22 mouse cellular contexts compared by ENCODE assay signal in genomic region chr1:121620262-121620661, GRCm38 (mm10). TPM values are rescaled to one million over a fixed set of nuclear protein-coding genes. Genes with fewer than 3 reads are reported as not detected.
DNase-seq lines count a peak whose midpoint lies in the region; ATAC-seq and TF ChIP-seq lines count a peak whose summit lies in the region.
"Had no signal": no experiment of that assay in that cellular context is flagged by ENCODE, and none has a peak within 500 bp of the region (broad histone marks: within the 10 kb centered on the region; RNA-seq: fewer than 3 reads in every experiment).

No protein-coding gene starts in this region.

- no peak overlapping the region for H3K4me3 ChIP-seq in hindbrain, embryonic 15.5 days
- H3K4me3 ChIP-seq in hindbrain, embryonic 12.5 days: no peak overlapping the region
- no peak overlapping the region for H3K4me3 ChIP-seq in midbrain, embryonic 13.5 days (replicated peaks)
- no peak overlapping the region for H3K4me3 ChIP-seq in midbrain, embryonic 14.5 days (replicated peaks; ENCODE audit: low read depth, low read length)
- H3K4me3 ChIP-seq: embryonic facial prominence, embryonic 12.5 days; embryonic facial prominence, embryonic 15.5 days; gastrocnemius, adult 2 months had no signal

- no peak for TF ChIP-seq CTCF in brain, embryonic 14.5 days (IDR thresholded peaks at IDR 0.05; ENCODE audit: borderline replicate concordance, extremely low read depth, insufficient read depth, insufficient read length)

- no peak for DNase-seq in midbrain, embryonic 14.5 days
- DNase-seq in brain, embryonic 14.5 days (ENCODE audit: low read depth): peak; percentile 45
- DNase-seq in adrenal gland, postnatal 14 days: no peak
- DNase-seq: adrenal gland, postnatal 10 days; B cell, adult 2 months; cerebellum, adult 11-12 months; cerebellum, adult 8-10 months; cerebellum, postnatal 14 days; forebrain, postnatal 0 days; gastrocnemius, adult 2 months; gastrocnemius, postnatal 14 days; heart, adult 11 months had no signal

- 0 out of 2 replicates have a peak, but pooled peaks cover 5% of the 10 kb centered on the region for H3K4me1 ChIP-seq in hindbrain, embryonic 15.5 days (replicated peaks)
- H3K4me1 ChIP-seq in hindbrain, embryonic 12.5 days: no peaks in the 10 kb centered on the region
- H3K4me1 ChIP-seq in midbrain, embryonic 13.5 days (replicated peaks): peaks cover 4% of the 10 kb centered on the region; the same call in 1 of the 2 replicates
- H3K4me1 ChIP-seq in midbrain, embryonic 14.5 days (ENCODE audit: control insufficient read depth, insufficient read depth, low read length): 0 out of 2 replicates have a peak, but pooled peaks cover 3% of the 10 kb centered on the region
- H3K4me1 ChIP-seq: embryonic facial prominence, embryonic 12.5 days; embryonic facial prominence, embryonic 15.5 days had no signal

- H3K27ac ChIP-seq in hindbrain, embryonic 15.5 days (replicated peaks): no peak overlapping the region
- H3K27ac ChIP-seq in hindbrain, embryonic 12.5 days: no peak overlapping the region
- 0 out of 2 replicates have a peak overlapping the region, but pooled peaks have one; percentile 7 for H3K27ac ChIP-seq in midbrain, embryonic 13.5 days
- H3K27ac ChIP-seq in midbrain, embryonic 14.5 days (replicated peaks; ENCODE audit: low read depth, low read length): no peak overlapping the region; the same call in 1 of the 2 replicates
- H3K27ac ChIP-seq: embryonic facial prominence, embryonic 12.5 days; embryonic facial prominence, embryonic 15.5 days; gastrocnemius, adult 2 months had no signal

- ATAC-seq in hindbrain, embryonic 15.5 days (ENCODE audit: low FRiP score, low read depth): peak; percentile 27; the same call in 1 of the 2 replicates
- ATAC-seq in hindbrain, embryonic 12.5 days (ENCODE audit: low FRiP score): no peak
- peak; percentile 40; the same call in 1 of the 2 replicates for ATAC-seq in midbrain, embryonic 13.5 days
- ATAC-seq in midbrain, embryonic 14.5 days (ENCODE audit: low FRiP score, low TSS enrichment): no peak; the same call in 1 of the 2 replicates
- ATAC-seq: forebrain, embryonic 14.5 days; forebrain, postnatal 0 days; intestine, postnatal 0 days; Patski had no signal

- H3K9me3 ChIP-seq in hindbrain, embryonic 15.5 days: no peaks in the 10 kb centered on the region
- H3K9me3 ChIP-seq in hindbrain, embryonic 12.5 days (replicated peaks): no peaks in the 10 kb centered on the region
- no peaks in the 10 kb centered on the region for H3K9me3 ChIP-seq in midbrain, embryonic 13.5 days
- no peaks in the 10 kb centered on the region for H3K9me3 ChIP-seq in midbrain, embryonic 14.5 days (ENCODE audit: control insufficient read depth, low read length)
- H3K9me3 ChIP-seq: embryonic facial prominence, embryonic 12.5 days; embryonic facial prominence, embryonic 15.5 days had no signal

- WGBS in hindbrain, embryonic 15.5 days: 58% methylated on average over 7 of the region's 7 CpGs
- 65% methylated on average over 7 of the region's 7 CpGs for WGBS in hindbrain, embryonic 12.5 days
- 67% methylated on average over 7 of the region's 7 CpGs for WGBS in midbrain, embryonic 13.5 days
- 59% methylated on average over 7 of the region's 7 CpGs for WGBS in midbrain, embryonic 14.5 days

- H3K27me3 ChIP-seq in hindbrain, embryonic 15.5 days: no peaks in the 10 kb centered on the region
- H3K27me3 ChIP-seq in hindbrain, embryonic 12.5 days: no peaks in the 10 kb centered on the region
- no peaks in the 10 kb centered on the region for H3K27me3 ChIP-seq in midbrain, embryonic 13.5 days
- H3K27me3 ChIP-seq in midbrain, embryonic 14.5 days (ENCODE audit: control insufficient read depth, insufficient read depth, low read length): no peaks in the 10 kb centered on the region
- H3K27me3 ChIP-seq: embryonic facial prominence, embryonic 12.5 days; embryonic facial prominence, embryonic 15.5 days had no signal

- H3K9ac ChIP-seq in hindbrain, embryonic 15.5 days: no peak overlapping the region
- H3K9ac ChIP-seq in hindbrain, embryonic 12.5 days: no peak overlapping the region
- H3K9ac ChIP-seq in midbrain, embryonic 13.5 days (replicated peaks): no peak overlapping the region
- no peak overlapping the region for H3K9ac ChIP-seq in midbrain, embryonic 14.5 days (replicated peaks; ENCODE audit: low read length)
- H3K9ac ChIP-seq: embryonic facial prominence, embryonic 12.5 days; embryonic facial prominence, embryonic 15.5 days; forebrain, postnatal 0 days had no signal

- H3K36me3 ChIP-seq in hindbrain, embryonic 15.5 days: no peaks in the 10 kb centered on the region
- no peaks in the 10 kb centered on the region for H3K36me3 ChIP-seq in hindbrain, embryonic 12.5 days
- H3K36me3 ChIP-seq in midbrain, embryonic 13.5 days: no peaks in the 10 kb centered on the region
- H3K36me3 ChIP-seq in midbrain, embryonic 14.5 days (ENCODE audit: control insufficient read depth, insufficient read depth, low read length): no peaks in the 10 kb centered on the region
- H3K36me3 ChIP-seq: embryonic facial prominence, embryonic 12.5 days; embryonic facial prominence, embryonic 15.5 days; G1E had no signal

- TF ChIP-seq POLR2A in brain, embryonic 14.5 days (IDR thresholded peaks at IDR 0.05; ENCODE audit: borderline replicate concordance, extremely low read depth, insufficient read depth, insufficient read length, poor library complexity, severe bottlenecking): no peak

- H3K4me2 ChIP-seq in hindbrain, embryonic 15.5 days: no peak overlapping the region
- H3K4me2 ChIP-seq in hindbrain, embryonic 12.5 days (replicated peaks): no peak overlapping the region
- H3K4me2 ChIP-seq in midbrain, embryonic 13.5 days (replicated peaks): no peak overlapping the region
- no peak overlapping the region for H3K4me2 ChIP-seq in midbrain, embryonic 14.5 days (ENCODE audit: low read length)
- H3K4me2 ChIP-seq: embryonic facial prominence, embryonic 12.5 days; embryonic facial prominence, embryonic 15.5 days; heart, embryonic 11.5 days had no signal

RNA-seq across cellular contexts. Expression of gene Ddx18, which starts 52.5 kb away (rescaled TPM):
- polyA plus RNA-seq in hindbrain, embryonic 15.5 days (2015; fragmentation: Nextera tagmentation; extraction: Ambion mirVana): 31.6 and 37.9 TPM in 2 replicates
- 57.4 and 59.6 TPM in 2 replicates for polyA plus RNA-seq in hindbrain, embryonic 12.5 days (2016; fragmentation: Nextera tagmentation; extraction: Ambion mirVana)
- polyA plus RNA-seq in midbrain, embryonic 13.5 days (2015; fragmentation: Nextera tagmentation; extraction: Ambion mirVana): 49.1 and 49.5 TPM in 2 replicates
- 41.5 and 43.2 TPM in 2 replicates for polyA plus RNA-seq in midbrain, embryonic 14.5 days (2014; fragmentation: Nextera tagmentation; extraction: Ambion mirVana)
- 54.0 and 59.4 TPM in 2 replicates for polyA plus RNA-seq in brain, embryonic 14.5 days (2012; rRNA removed)
- total RNA-seq in adrenal gland, postnatal 14 days (2021): 35.4 and 43.7 TPM in 2 replicates

Comparison
In these comparisons a context has a peak if more than half of its experiments do, and no peak if none do; other contexts are left out.
1. ATAC-seq: peak in hindbrain, embryonic 15.5 days (single experiment) and midbrain, embryonic 13.5 days (single experiment); none in hindbrain, embryonic 12.5 days (single experiment) and midbrain, embryonic 14.5 days (single experiment).